Mouse (Mus musculus) ovary, postnatal 10 days (tissue): ENCODE measurements around the gene Marf1.
"Not testable (repeated sequence)": the region's sequence is repeated elsewhere in the genome, so short reads cannot be mapped to it uniquely, and the experiment has no call there.

ENCODE experiments used
- DNase-seq: peaks from one replicate; pipeline ENCODE4 v3.0.0; 2022; ENCODE audit warnings: low spot score

Gene Marf1

DNA sequence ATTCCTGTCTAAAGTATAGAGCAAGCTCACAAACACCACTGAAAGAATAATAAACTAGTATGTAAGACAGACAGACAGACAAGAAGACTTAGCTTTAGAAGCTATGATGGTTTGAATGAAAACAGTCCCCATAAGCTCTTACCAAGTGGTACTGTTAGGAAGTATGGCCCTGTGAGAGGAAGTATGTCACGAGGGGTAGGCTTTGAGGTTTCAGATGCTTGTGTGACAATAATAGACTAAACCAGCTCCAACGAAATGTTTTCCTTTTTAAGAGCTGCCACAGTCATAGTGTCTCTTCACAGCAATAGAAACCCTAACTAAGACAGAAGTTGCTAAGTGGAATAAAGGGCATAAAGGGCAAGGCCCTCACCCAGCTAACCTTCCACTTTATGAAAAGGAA is 28.1 kb downstream of the Marf1 start:
- DNase-seq: no peak

DNA sequence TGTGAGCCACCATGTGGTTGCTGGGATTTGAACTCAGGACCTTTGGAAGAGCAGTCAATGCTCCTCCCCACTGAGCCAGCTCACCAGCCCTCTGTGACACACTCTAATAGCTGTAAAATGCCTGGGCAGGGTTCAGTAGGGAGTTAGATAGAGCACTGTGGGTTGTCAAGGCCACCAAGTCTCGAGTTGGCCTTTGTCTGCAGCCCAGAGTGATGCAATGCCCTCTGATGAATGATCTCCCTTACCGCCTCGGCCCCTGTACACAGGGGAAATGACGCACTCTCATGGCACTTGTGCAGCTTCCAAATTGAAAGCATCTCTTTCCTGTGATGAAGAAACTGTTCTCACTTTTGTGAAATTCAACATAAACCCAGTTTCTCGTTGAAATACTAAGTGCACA is 31.3 kb downstream of the Marf1 start:
- no peak for DNase-seq

DNA sequence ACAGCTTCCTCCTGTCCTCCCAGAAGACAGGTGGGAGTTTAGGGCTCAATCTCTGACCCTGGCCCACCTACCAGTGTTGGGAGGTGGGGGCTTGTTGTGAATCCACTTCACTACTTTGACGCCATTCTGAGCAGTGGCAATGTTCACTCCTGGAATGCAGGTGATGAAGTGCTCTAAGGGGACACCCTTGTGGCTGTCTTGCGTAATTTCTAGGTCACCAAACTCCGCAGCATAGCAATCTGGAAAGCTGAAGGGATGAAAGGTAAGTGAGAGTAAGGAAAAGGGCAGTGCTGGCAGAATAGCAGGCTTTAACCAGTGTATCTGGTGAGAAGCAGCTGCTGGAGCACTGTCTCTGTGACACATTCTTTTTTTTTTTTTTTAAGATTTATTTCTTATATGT is 31.8 kb downstream of the Marf1 start:
- no peak for DNase-seq

- DNase-seq: no peak
Measured at GRCm38 (mm10) chr16:14130796-14131195, 32.4 kb downstream of the Marf1 start.

GRCm38 (mm10) chr16:14128977-14129376 is 34.2 kb downstream of the Marf1 start:
- no peak for DNase-seq

DNA sequence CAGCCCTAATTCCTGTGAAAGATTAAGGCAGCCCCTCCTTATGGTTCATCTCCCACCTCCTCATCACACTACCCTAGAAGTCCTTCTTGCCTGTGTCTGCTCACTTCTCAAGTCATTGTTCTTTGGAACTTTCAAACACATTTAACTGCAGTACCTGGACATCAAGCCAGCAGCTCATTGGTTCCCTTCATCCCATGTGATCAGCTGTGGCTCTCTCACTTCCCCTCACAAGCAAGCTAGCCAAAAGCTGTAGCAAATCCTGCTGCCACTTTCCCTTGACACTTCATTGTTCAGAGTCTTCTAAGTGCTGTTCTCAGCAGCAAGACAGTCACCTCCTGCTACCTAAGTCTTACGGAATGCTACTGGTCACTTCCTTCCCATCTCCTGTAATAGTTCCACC is 37.9 kb downstream of the Marf1 start:
- DNase-seq: no peak

GRCm38 (mm10) chr16:14124709-14125108 is 38.4 kb downstream of the Marf1 start:
- DNase-seq: no peak

- no peak for DNase-seq
Measured at GRCm38 (mm10) chr16:14123901-14124300, 39.2 kb downstream of the Marf1 start.

- no peak for DNase-seq
Measured at GRCm38 (mm10) chr16:14122586-14122985, 40.6 kb downstream of the Marf1 start.

- DNase-seq: no peak
Measured at GRCm38 (mm10) chr16:14121563-14121962, 41.6 kb downstream of the Marf1 start.

DNA sequence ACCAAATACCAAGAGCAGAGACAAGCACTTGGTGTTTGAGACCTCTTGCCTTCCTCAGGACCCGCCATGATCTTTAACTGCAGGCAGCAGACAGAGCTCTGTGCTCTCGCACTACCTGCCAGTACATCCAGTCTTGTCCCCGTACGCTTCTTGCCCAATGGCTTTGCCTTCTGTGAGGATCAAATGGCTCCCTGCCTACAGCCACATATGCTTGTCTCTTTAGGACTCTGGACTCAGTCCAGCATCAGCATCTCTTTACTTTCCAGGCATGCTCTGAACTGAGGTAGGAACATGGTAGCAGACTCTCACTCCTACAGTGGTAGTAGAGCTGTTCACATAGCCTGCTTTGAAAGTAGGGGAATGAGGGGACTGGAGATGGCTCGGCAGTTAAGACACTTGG is 42.2 kb downstream of the Marf1 start:
- no peak for DNase-seq

DNA sequence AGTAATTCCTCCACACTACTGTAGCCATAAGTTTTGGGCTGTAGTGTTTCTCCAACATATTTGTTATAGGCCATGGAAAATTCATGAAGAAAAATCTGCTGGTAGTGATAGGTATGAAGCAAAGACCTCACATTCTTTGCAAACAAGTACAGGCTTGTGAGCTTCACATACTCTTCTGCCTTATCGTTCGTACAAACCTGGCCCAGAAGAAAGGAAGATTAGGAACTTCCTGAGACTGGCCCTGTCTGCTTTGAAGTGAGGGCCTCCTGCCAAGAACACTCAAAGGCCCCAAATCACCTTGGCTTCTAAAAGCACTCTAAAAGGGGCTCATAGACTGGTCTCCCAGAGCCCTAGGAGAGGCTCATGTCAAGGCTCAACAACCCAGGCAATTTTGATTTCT is 45.9 kb downstream of the Marf1 start:
- DNase-seq: no peak

DNA sequence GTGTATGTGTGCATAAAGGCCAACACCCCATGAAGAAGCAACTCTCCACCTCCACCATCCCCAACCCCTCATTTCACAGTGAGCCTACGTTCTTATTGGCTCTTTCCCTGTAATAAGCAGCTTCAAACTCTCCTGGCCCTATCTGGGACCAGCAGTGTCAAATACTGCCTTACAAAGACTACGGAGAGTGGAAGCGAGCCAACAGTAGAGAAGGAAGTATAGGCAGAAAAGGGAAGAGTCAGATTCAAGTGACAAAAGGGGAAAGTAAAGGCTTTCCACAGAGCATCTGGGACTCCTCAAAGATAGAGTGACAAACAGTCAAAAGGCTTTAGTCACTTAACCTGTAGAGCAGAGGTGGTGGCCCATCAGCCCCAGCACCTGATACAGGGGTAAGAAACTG is 50.4 kb downstream of the Marf1 start:
- DNase-seq: no peak

GRCm38 (mm10) chr16:14112133-14112532 is 51.0 kb downstream of the Marf1 start:
- no peak for DNase-seq

- DNase-seq: no peak
Measured at GRCm38 (mm10) chr16:14110922-14111321, 52.2 kb downstream of the Marf1 start.

DNA sequence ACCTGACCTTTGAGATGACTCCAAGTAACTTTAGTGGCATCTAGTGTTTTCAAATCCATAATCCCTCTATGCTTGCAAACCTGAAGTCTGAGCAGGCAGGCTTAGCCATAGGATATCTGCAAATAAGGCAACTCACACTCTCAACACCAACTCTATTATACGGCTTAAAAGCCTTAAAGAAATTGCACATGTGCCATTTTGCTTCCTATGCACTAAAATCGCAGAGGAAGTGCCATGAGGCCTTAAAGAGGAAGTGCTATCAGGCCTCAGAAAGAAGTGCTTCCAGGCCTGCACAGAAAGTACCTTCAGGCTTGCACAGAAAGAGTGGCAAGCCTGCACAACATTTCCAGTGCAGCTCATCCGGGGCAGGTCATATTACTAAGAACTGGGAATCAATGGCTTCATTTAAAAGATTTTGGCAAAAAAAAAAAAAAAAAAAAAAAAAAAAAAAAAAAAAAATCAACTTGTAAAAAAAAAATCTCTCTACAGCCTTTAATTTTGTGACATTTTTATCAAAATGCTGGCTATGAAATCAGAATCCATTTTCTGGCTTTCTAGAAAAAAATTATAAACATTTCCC is 53.4 kb downstream of the Marf1 start:
- no peak for DNase-seq

GRCm38 (mm10) chr16:14105891-14106290 is 57.3 kb downstream of the Marf1 start:
- no peak for DNase-seq

- no peak for DNase-seq
Measured at GRCm38 (mm10) chr16:14091771-14092170, 71.4 kb downstream of the Marf1 start.

DNA sequence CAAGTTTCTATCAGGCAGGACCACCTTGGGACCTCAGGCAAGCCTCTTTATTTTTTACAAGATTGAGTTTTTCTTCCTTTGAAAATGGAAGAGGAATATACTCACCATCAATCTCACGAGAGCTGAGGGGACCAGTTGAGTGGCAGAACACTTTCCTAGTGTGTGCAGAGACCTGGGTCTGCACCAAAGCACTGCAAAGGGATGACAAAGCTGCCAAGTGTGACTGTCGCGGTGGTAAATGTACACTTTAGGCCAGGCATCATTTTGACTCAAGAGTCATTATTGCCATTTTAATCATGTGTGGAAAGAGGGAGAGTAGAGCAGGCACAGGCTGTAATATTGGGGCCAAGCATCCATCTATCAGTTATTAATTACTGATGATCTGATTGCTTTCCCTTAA is 73.9 kb downstream of the Marf1 start:
- DNase-seq: no peak

GRCm38 (mm10) chr16:14088249-14088648 is 74.9 kb downstream of the Marf1 start:
- no peak for DNase-seq

DNA sequence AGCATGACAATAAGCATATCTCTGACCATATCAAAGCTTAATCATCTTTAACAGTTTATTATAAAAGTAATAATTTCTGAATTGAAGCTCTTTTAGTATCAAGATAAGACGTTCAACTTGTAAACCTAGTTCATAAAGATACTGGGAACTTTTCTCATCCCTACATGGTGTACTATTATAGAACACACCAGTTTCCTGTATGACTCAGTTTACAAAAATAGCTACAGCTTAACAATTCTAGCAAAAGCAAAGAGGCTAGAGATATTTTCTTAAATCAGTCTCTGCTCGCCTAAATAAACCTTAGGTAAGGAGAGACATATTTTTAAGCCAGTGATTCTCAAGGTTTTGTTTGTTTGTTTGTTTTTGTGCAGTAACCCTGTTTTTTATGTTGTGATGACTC is 80.2 kb downstream of the Marf1 start:
- no peak for DNase-seq

DNA sequence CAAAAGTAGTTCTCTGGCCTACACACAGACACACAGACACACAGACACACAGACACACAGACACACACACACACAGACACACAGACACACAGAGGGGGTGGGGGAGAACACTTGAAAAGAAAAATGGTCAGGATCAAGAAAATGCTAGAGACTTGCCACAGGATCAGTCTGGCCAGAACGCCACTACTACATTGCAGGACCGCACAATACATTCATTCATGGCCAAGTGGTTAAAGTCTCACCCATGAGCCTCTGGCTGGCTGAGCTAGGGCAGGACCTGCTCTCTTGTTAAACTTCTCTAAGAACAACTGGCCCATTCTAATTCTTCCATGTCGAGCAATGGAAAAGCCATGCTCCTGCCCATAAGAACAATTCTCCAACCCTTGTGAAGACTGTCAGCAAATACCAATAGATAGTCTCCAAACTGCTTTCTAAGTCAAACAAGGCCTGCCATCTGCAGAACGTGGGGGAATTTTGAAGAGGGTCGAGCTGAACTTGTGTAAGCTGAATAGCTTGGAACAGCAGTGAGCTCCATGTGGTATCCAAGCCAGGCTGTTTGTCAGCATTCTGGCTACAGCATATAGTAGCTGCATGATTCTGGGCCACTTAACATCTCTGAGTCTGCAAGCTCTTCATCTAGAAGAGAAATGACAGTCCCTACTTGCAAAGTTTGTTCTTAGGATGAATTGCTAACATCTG is 92.5 kb downstream of the Marf1 start:
- no peak for DNase-seq

DNA sequence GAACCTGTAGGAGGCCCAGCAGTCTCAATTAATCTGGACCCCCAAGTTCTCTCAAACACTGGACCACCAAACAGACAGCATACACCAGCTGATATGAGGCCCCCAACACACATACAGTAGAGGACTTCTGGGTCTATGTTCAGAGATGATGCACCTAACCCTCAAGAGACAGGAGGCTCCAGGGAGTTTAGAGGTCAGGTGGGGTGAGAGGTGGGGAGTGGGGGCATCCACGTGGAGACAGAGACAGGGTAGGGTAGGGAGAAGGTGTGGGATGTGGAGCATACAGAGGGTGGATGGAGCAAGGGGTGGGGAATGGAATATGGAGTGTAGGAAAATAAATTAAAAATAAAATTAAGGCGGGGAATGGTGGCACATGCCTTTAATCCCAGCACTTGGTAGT is 94.5 kb downstream of the Marf1 start:
- not testable (repeated sequence) for DNase-seq

DNA sequence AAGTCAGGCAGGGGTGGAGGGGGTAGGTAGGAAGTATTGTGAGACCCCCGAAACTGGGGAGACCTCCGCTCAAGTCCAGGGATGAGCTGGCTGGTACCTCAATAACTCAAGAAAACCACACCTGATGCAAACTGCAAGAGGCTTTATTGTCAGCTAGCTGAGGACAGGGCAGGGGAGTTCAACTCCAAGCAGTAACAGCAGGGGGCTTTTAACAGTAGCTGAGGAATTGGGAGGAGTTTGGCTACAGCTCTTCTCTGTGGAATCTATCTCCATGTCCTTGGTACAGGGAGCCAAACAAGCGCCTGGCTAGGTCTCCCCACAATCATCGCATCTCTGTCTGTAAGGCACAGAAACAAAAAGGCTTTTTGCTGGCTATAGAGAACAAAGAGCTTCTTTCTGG is 96.6 kb downstream of the Marf1 start:
- DNase-seq: not testable (repeated sequence)
